Mouse (Mus musculus) olfactory bulb, adult 2 months (tissue): Measurements from ENCODE around the gene Ccdc22. TPM values are rescaled to one million over a fixed set of nuclear protein-coding genes. Genes with fewer than 3 reads are reported as not detected.

Experiments
- H3K27ac ChIP-seq: fragments of 200-500 bp; 2 replicates; pipeline ENCODE4 v1.5.1; 2012; ENCODE audit warnings: low read depth, low read length; ENCODE audit not compliant: insufficient read depth
- H3K4me1 ChIP-seq: fragments of 200-500 bp; 2 replicates; pipeline ENCODE4 v1.6.1; 2012; ENCODE audit warnings: low read length; ENCODE audit not compliant: control insufficient read depth, insufficient read depth
- H3K4me3 ChIP-seq: fragments of 200-500 bp; 2 replicates; pipeline ENCODE4 v1.5.1; 2012; ENCODE audit warnings: mild to moderate bottlenecking, low read depth, low read length, moderate library complexity; ENCODE audit not compliant: insufficient read depth
- CTCF ChIP-seq: fragments of 200-500 bp; IDR thresholded peaks from 2 replicates; pipeline ENCODE4 v1.5.1; 2012; ENCODE audit warnings: low read depth, mild to moderate bottlenecking, low read length, moderate library complexity; ENCODE audit not compliant: insufficient read depth
- POLR2A ChIP-seq: fragments of 200-500 bp; IDR thresholded peaks from 2 replicates; pipeline ENCODE4 v1.6.1; 2012; ENCODE audit warnings: mild to moderate bottlenecking, low read depth, low read length, moderate library complexity; ENCODE audit not compliant: insufficient read depth
- WGBS: fragments of 180-500 bp; shearing (Covaris S2); methylation state at CpG from one replicate; pipeline ENCODE4 v1.1.7; 2018; 5-methylcytosine and 5-hydroxymethylcytosine counted together
- polyA plus RNA-seq: library from polyadenylated mRNA; stranded (reverse); fragments of >200 nt; gene quantifications from 2 replicates; pipeline ENCODE4 v1.2.4, GENCODE M21; 2012; ENCODE audit warnings: low replicate concordance; ENCODE audit not compliant: missing spikeins, insufficient read depth, insufficient read length

Ccdc22 gene
- polyA plus RNA-seq = not detected in 2 replicates

- H3K27ac ChIP-seq = peak within 1 kb of the TSS; percentile 33; the same call in 1 of the 2 replicates
- WGBS = 21% methylated on average over 28 of the region's 28 CpGs
- H3K4me1 ChIP-seq = peaks cover 6% of the 10 kb centered on the region; the same call in 1 of the 2 replicates
- H3K4me3 ChIP-seq = peak within 1 kb of the TSS; percentile 61
- 0 out of 2 replicates have a peak, but pooled peaks have one; percentile 23 for TF ChIP-seq POLR2A
- no peak for TF ChIP-seq CTCF
Observed at GRCm38 (mm10) chrX:7604879-7605574, at the start of gene Ccdc22. Gene Ccdc22, minus strand, starts transcription at chrX:7605517.

- TF ChIP-seq POLR2A = 0 out of 2 replicates have a peak, but pooled peaks have one; percentile 23
- no peak for TF ChIP-seq CTCF
- Histone ChIP-seq H3K4me1 (peaks cover 15% of the 10 kb centered on the region), H3K27ac (peak overlapping the region; percentile 73), H3K4me3 (peak overlapping the region; percentile 45)
- WGBS = 19% methylated on average over 25 of the region's 25 CpGs
Observed at GRCm38 (mm10) chrX:7648671-7649304, 43.5 kb upstream of the Ccdc22 start.

- no peak overlapping the region for H3K4me3 ChIP-seq
- no peak for TF ChIP-seq POLR2A
- TF ChIP-seq CTCF = no peak
- WGBS = 13% methylated on average over 5 of the region's 5 CpGs
- peaks cover 23% of the 10 kb centered on the region for H3K4me1 ChIP-seq
- H3K27ac ChIP-seq = no peak overlapping the region
Observed at GRCm38 (mm10) chrX:7645349-7645748, 40.0 kb upstream of the Ccdc22 start.

DNA sequence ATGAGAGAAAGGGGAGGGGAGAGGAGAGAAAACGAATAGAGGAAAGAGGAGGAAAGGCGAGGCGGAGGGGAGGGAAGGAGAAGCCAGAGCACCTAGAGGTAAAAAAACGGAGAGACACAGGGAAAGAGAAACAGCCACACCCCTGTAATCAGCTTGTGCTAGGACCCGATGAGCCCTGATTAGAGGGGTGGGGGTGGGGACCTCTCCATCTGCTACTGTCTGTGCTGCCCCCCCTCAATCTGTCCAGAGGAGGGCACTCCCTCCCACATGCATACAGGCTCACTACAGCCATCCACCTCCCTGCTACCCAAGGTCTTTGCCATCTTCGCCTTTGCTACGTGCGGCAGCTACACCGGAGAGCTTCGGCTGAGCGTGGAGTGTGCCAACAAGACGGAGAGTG is 35.5 kb upstream of the Ccdc22 start:
- no peak overlapping the region for H3K27ac ChIP-seq

GRCm38 (mm10) chrX:7639536-7640325 is 34.4 kb upstream of the Ccdc22 start:
- 23% methylated on average over 13 of the region's 13 CpGs for WGBS
- no peak for TF ChIP-seq POLR2A
- no peak for TF ChIP-seq CTCF
- H3K27ac ChIP-seq = peak overlapping the region; percentile 77

More for the DNA sequence above, 35.5 kb upstream of the Ccdc22 start:
- Histone ChIP-seq H3K4me1 (peaks cover 23% of the 10 kb centered on the region), H3K4me3 (peak overlapping the region; percentile 29)
- TF ChIP-seq CTCF = no peak
- no peak for TF ChIP-seq POLR2A
- WGBS = 37% methylated on average over 12 of the region's 12 CpGs

GRCm38 (mm10) chrX:7638401-7639091 is 33.2 kb upstream of the Ccdc22 start, which contains the start of gene Syp:
Gene Syp, plus strand, starts transcription at chrX:7638471.
- no peak for TF ChIP-seq CTCF
- 21% methylated on average over 42 of the region's 42 CpGs for WGBS
- peak within 1 kb of the TSS; percentile 68 for H3K4me3 ChIP-seq
- peaks cover 25% of the 10 kb centered on the region for H3K4me1 ChIP-seq
- peak within 1 kb of the TSS; percentile 77; the same call in 1 of the 2 replicates for H3K27ac ChIP-seq

More at GRCm38 (mm10) chrX:7639536-7640325, 34.4 kb upstream of the Ccdc22 start:
- H3K4me1 ChIP-seq = peaks cover 27% of the 10 kb centered on the region
- H3K4me3 ChIP-seq = peak overlapping the region; percentile 68

GRCm38 (mm10) chrX:7635101-7635500 is 29.8 kb upstream of the Ccdc22 start:
- peaks cover 17% of the 10 kb centered on the region for H3K4me1 ChIP-seq
- TF ChIP-seq POLR2A = no peak
- TF ChIP-seq CTCF = no peak
- WGBS = 49% methylated on average over 3 of the region's 3 CpGs
- peak overlapping the region; percentile 20 for H3K27ac ChIP-seq
- no peak overlapping the region for H3K4me3 ChIP-seq

- H3K27ac ChIP-seq = no peak overlapping the region
- 88% methylated on average over 6 of the region's 6 CpGs for WGBS
- TF ChIP-seq POLR2A (no peak), CTCF (no peak)
Observed at GRCm38 (mm10) chrX:7632560-7632959, 27.2 kb upstream of the Ccdc22 start.

More at GRCm38 (mm10) chrX:7632560-7632959, 27.2 kb upstream of the Ccdc22 start:
- Histone ChIP-seq H3K4me1 (peaks cover 12% of the 10 kb centered on the region), H3K4me3 (no peak overlapping the region)
